Mouse (Mus musculus): Measurements from ENCODE around the gene Camk1d.

Camk1d gene

GRCm38 (mm10) chr2:5661946-5662345 is 52.4 kb downstream of the Camk1d start:
- DNase-seq (ENCODE audit: low spot score) = no peak

GRCm38 (mm10) chr2:5658000-5658399 is 56.3 kb downstream of the Camk1d start:
- DNase-seq (ENCODE audit: low spot score) = no peak

- no peak for DNase-seq (ENCODE audit: low spot score)
Measured at GRCm38 (mm10) chr2:5656326-5656725, 58.0 kb downstream of the Camk1d start.

- no peak for DNase-seq (ENCODE audit: low spot score)
Measured at GRCm38 (mm10) chr2:5652071-5652470, 62.2 kb downstream of the Camk1d start.

GRCm38 (mm10) chr2:5651285-5651870 is 62.9 kb downstream of the Camk1d start:
- no peak for DNase-seq (ENCODE audit: low spot score)

GRCm38 (mm10) chr2:5649226-5649625 is 65.1 kb downstream of the Camk1d start:
- no peak for DNase-seq (ENCODE audit: low spot score)

GRCm38 (mm10) chr2:5648764-5649163 is 65.6 kb downstream of the Camk1d start:
- no peak for DNase-seq (ENCODE audit: low spot score)

- DNase-seq (ENCODE audit: low spot score) = no peak
Measured at GRCm38 (mm10) chr2:5646322-5646721, 68.0 kb downstream of the Camk1d start.

GRCm38 (mm10) chr2:5645584-5645983 is 68.7 kb downstream of the Camk1d start:
- no peak for DNase-seq (ENCODE audit: low spot score)

- no peak for DNase-seq (ENCODE audit: low spot score)
Measured at GRCm38 (mm10) chr2:5643937-5644336, 70.4 kb downstream of the Camk1d start.

GRCm38 (mm10) chr2:5643226-5643625 is 71.1 kb downstream of the Camk1d start:
- DNase-seq (ENCODE audit: low spot score) = no peak

- no peak for DNase-seq (ENCODE audit: low spot score)
Measured at GRCm38 (mm10) chr2:5642624-5643023, 71.7 kb downstream of the Camk1d start.

GRCm38 (mm10) chr2:5641678-5642077 is 72.6 kb downstream of the Camk1d start:
- DNase-seq (ENCODE audit: low spot score) = no peak

- DNase-seq (ENCODE audit: low spot score) = no peak
Measured at GRCm38 (mm10) chr2:5640586-5640985, 73.7 kb downstream of the Camk1d start.

- DNase-seq (ENCODE audit: low spot score) = no peak
Measured at GRCm38 (mm10) chr2:5636801-5637742, 77.2 kb downstream of the Camk1d start.

- DNase-seq (ENCODE audit: low spot score) = no peak
Measured at GRCm38 (mm10) chr2:5632355-5632684, 82.0 kb downstream of the Camk1d start.

- no peak for DNase-seq (ENCODE audit: low spot score)
Measured at GRCm38 (mm10) chr2:5631676-5632354, 82.5 kb downstream of the Camk1d start.

GRCm38 (mm10) chr2:5630710-5631109 is 83.6 kb downstream of the Camk1d start:
- DNase-seq (ENCODE audit: low spot score) = no peak

- no peak for DNase-seq (ENCODE audit: low spot score)
Measured at GRCm38 (mm10) chr2:5624379-5624778, 89.9 kb downstream of the Camk1d start.

- DNase-seq (ENCODE audit: low spot score) = no peak
Measured at GRCm38 (mm10) chr2:5618361-5618896, 95.9 kb downstream of the Camk1d start.

- no peak for DNase-seq (ENCODE audit: low spot score)
Measured at GRCm38 (mm10) chr2:5614896-5615295, 99.4 kb downstream of the Camk1d start.

GRCm38 (mm10) chr2:5614308-5614705 is 100.0 kb downstream of the Camk1d start:
- DNase-seq (ENCODE audit: low spot score) = no peak
